Mouse (Mus musculus) macrophage (primary cell): ENCODE measurements around the gene Methig1. TPM values are rescaled to one million over a fixed set of nuclear protein-coding genes. Genes with fewer than 3 reads are reported as not detected.
"Not testable (repeated sequence)": the region's sequence is repeated elsewhere in the genome, so short reads cannot be mapped to it uniquely, and the experiment has no call there.

Experiments used
- H3K27ac ChIP-seq: fragments of 350-480 bp; formaldehyde crosslinking; 2 replicates; pipeline ENCODE4 v1.9.0; 2021
- H3K36me3 ChIP-seq: fragments of 350-480 bp; formaldehyde crosslinking; 2 replicates; pipeline ENCODE4 v1.9.0; 2021; ENCODE audit errors: inconsistent target
- H3K4me3 ChIP-seq: fragments of 350-480 bp; formaldehyde crosslinking; 2 replicates; pipeline ENCODE4 v1.9.0; 2021; ENCODE audit errors: inconsistent target
- H3K79me2 ChIP-seq: fragments of 350-480 bp; formaldehyde crosslinking; 2 replicates; pipeline ENCODE4 v1.9.0; 2021; ENCODE audit errors: inconsistent target
- WGBS: methylation state at CpG from one replicate; pipeline ENCODE4 v1.1.7; 2026; ENCODE audit warnings: inconsistent platforms; ENCODE audit not compliant: missing documents; 5-methylcytosine and 5-hydroxymethylcytosine counted together
- polyA plus RNA-seq: library from polyadenylated mRNA; stranded (reverse); fragments of 250-400 nt; gene quantifications from 3 replicates; pipeline ENCODE4 v1.2.4, GENCODE M21; 2018; ENCODE audit warnings: inconsistent platforms
- total RNA-seq, 78 experiments: library from RNA; depleted of rRNA; stranded (reverse); fragments of 250-400 nt; gene quantifications; 1 replicate in 9 of 78; 2 replicates in 24 of 78; 3 replicates in 43 of 78; 4 replicates in 2 of 78; pipeline ENCODE4 v1.2.4; 2018; ENCODE audit warnings: inconsistent platforms in 56 of 78

The Methig1 gene
- total RNA-seq (2018; cell fraction: chromatin; rRNA removed): not detected
- not detected for total RNA-seq (2018; cell fraction: cytosol; rRNA removed)
- total RNA-seq (2018; cell fraction: nucleus; rRNA removed): not detected
- polyA plus RNA-seq: not detected in 3 replicates

DNA sequence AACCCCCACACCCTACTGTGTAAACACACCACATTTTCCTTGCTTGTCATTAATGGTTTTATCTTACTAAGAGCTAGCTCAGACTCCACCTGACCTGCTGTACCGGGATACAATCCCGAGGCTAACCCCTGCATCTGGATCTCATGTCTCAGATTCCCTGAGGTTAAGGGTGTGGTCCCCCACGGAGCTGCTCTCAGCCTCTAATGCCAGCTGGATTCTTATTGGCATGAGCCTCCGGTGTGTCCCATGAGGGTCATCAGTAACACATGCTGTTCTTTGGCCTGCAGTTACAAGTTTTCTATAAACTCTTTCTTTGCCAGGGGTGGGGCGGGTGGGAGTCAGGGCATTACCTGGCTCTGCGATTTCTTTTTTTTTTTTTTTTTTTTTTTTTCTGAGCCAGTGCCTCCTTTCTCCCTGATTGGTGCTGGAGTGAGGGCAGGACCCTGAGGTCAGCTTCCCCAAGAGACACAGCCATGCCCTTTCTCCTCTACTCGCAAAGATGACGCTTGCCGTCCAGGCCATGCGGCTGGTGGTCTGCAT is at the start of gene Methig1, which contains the start of gene Mettl7a2:
Gene Methig1, plus strand, starts transcription at position 439 of the 540 bp plus-strand sequence.
Gene Mettl7a2, plus strand, starts transcription at position 490 of the 540 bp plus-strand sequence.
- 91% methylated on average over 9 of the region's 10 CpGs for WGBS
- Histone ChIP-seq H3K27ac (no peak within 1 kb of the TSS), H3K36me3 (no peaks in the 10 kb centered on the region), H3K4me3 (no peak within 1 kb of the TSS), H3K79me2 (no peaks in the 10 kb centered on the region)

DNA sequence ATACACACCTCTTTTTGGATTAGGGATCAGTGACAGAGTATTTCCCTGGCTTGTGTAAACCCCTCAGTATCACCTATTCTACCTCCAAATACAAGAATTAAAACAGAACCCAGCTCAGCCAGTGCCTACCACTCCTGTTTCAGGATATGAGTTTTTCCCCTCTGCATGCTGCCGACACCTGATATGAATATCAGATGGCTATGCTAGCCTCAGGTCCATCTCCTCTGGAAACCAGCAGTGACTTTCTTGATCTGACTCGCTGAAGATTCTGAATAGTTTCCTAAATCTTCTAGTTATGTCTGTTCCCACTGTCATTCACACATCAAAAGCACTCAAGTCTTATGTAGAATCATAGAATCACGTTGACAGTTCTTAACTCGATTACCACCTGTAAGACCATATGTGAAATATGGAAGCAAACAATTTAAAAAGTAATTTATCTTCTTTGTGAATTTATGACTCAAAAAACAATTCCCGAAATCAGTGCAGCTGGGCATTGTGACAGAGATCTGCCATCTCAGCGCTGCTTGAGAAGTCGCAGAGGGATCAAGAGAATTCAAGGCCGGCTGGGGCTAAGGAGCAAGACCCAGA is 49.4 kb upstream of the Methig1 start:
- WGBS: 11% methylated on average over 7 of the region's 8 CpGs
- Histone ChIP-seq H3K27ac (peak overlapping the region; percentile 87), H3K4me3 (peak overlapping the region; percentile 65), H3K79me2 (no peaks in the 10 kb centered on the region; the same call in 1 of the 2 replicates), H3K36me3 (no peaks in the 10 kb centered on the region)

DNA sequence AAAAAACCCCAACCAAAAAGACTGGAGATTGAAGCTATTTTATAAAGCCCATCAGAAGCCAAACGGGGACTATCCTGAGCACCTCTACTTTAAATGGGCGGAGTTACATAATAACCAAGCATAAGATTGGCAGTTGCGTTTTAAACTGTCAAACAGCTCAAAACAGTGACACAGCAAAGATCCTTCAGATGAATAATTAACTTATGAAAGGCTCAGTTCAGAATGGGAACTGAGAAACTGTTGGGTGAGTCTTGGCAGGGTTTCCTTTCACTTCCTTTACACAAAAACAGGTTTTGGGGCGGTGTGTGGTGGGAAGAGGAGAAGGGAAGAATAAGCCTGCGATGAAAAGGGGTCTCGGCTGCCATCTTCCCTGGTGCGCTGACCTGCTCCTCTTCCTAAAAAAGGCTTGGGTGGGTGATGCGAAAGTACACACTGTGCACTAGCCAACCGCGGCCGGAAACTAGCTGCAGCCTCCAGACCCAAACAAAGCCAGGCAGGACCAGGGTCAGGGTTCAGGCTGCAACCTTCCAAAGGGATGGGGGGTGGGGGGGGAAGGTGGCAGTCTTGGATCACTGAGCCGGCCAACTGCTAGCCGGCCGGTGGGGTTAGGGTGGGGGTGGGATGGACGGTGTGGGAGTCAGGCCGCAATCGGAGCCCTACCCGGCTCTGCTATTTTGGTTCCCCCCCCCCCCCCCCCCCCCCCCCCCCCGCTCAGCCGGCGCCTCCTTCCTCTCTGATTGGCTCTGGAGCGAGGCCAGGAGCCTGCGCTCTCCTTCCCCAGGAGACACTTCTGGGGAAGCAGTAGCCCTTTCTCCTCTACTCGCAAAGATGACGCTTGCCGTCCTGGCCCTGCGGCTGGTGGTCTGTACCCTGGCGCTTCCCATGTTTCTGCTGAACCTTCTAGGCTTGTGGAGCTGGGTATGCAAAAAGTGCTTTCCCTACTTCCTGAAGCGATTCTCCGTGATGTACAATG is 48.6 kb upstream of the Methig1 start, which contains the start of gene Mettl7a1:
Gene Mettl7a1, plus strand, starts transcription at position 122 of the 973 bp plus-strand sequence.
- 2% methylated on average over 20 of the region's 30 CpGs for WGBS
- H3K27ac ChIP-seq: peak within 1 kb of the TSS; percentile 87
- no peaks in the 10 kb centered on the region; the same call in 1 of the 2 replicates for H3K79me2 ChIP-seq
- no peaks in the 10 kb centered on the region for H3K36me3 ChIP-seq
- peak within 1 kb of the TSS; percentile 65 for H3K4me3 ChIP-seq

DNA sequence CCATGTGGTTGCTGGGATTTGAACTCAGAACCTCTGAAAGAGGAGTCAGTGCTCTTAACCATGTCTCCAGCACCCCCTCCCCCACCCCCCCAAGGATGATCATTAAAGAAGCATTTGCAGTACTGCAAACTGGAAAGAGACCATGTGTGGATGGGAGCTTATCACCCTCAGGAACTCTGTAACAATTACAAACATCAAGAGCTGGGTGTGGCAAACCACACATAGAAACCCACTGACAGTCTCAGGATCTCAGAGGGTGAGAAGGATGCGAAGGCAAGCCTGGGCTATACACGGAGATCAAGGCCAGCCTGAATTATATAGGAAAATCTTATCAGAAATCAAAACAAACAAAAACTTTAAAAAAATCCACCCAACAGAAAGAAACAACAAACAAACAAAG is 46.7 kb upstream of the Methig1 start:
- Histone ChIP-seq H3K79me2 (no peaks in the 10 kb centered on the region; the same call in 1 of the 2 replicates), H3K27ac (no peak overlapping the region), H3K36me3 (no peaks in the 10 kb centered on the region), H3K4me3 (no peak overlapping the region)
- 62% methylated on average over 2 of the region's 2 CpGs for WGBS

DNA sequence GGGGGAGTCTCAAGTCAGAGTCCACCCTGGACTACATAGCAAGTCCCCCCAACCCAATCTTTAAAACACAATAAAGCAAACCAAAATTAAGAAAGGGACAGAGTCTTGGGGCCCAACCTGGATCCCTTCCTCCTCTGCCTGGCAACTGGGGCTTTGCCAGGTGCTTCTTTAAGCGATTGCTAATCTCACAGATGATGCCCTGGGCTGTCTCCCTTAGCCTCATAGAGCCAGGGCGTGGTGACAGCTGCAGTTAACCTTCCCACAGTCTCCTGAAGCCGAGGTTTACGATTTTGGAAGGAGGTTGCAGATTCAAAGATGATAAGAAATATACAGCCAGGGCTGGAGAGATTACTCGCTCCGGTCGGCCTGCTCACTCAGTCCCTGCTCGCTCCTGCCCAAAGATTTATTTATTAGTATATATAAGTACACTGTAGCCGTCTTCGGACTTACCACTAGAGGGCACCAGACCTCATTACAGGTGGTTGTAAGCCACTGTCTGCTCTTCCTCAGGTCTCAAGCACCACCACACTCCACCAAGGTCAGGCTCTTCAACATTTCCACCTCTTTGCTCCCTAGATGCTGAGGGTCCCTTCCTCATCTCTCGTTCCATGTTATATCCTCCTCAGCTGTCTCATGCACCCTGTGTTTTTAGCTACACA is 45.4 kb upstream of the Methig1 start:
- not testable (repeated sequence) for H3K36me3 ChIP-seq, H3K79me2 ChIP-seq, H3K27ac ChIP-seq, H3K4me3 ChIP-seq
- WGBS: 19% methylated on average over 3 of the region's 11 CpGs

DNA sequence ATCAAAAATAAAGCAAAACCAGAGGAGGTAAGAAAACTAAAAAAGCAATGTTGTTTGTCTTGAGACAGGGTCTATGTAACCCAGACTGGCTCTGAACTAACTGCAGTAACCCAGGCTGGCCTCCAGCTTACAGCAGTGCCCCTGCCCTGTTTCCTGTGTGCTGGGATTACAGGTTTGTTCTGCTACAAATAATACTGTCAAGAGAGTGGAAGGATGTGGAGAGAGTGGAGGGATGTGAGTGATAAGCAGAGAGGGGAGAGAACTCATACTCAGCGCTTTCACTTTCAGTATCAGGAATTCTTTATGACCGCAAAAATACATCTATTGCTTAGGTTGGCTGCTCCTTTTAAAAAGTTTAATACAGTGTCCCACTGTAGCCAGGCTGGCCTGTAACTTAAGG is 40.6 kb upstream of the Methig1 start:
- H3K27ac ChIP-seq: no peak overlapping the region

DNA sequence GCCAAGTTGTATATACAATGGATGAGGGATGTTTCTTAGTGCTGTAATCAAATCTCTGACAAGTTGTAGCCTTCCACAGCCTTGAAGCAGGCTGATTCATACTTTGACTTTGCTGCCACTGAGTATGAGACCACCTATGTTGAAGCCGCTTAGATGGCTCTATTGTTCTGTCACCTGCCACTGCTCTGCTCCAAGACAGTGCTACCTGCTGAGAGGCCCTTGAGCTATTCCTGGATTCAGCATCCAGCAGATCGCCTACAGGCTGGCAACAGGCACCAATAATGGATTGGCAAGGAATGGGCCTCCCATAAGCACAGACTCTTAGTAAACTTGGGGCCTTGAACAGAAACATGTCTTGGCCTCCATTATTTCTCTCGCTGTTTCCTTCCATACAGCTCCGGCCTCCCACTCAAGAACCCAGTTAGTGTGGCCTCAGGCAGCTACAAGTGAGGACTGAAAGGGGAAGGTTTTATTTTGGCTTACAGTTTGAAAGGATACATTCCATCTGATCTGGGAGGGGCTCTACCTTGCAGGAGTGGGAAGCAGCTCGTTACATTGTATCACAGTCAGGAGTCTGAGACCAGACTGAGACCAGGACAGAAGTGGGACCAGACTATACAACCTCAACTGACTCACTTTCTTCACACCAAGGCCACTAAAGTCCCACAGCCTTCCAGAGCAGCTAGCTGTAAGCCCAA is 38.4 kb upstream of the Methig1 start:
- 92% methylated on average over 5 of the region's 5 CpGs for WGBS
- Histone ChIP-seq H3K79me2 (no peaks in the 10 kb centered on the region), H3K4me3 (no peak overlapping the region), H3K27ac (no peak overlapping the region), H3K36me3 (no peaks in the 10 kb centered on the region)

More for the DNA sequence above, 40.6 kb upstream of the Methig1 start:
- Histone ChIP-seq H3K36me3 (no peaks in the 10 kb centered on the region), H3K4me3 (no peak overlapping the region), H3K79me2 (no peaks in the 10 kb centered on the region)
- WGBS: 6% methylated on average over 2 of the region's 2 CpGs

DNA sequence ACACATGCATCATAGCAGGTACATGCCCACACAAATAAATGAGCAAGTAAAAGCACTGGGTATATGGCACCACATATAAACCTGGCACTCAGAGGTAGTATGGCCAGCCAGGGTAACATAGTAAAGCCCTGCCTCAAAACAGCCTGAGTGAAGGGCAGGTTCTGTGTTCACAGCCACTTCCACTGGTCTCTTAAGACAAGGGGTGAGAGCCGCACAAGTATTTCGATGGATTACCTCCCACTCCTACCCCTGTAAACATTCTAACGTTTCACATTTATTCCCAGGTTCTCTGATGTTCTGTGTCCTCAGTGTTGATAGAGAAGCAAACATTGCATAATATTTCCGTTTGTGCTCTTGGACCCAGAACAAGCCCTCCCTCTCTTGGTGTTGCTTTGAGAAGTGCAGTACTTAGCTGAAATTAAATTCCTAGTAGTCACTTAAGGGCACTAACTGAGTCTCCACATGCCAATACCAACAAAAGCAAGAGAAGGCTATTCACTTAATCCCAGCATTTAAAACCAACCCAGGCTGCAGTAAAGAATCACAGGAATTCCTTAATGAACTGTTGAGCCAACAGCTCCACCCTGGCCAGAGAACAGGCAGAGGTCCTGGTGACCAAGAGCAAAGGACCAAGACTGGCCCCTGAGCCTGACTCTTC is 34.8 kb upstream of the Methig1 start:
- not testable (repeated sequence) for H3K27ac ChIP-seq, H3K4me3 ChIP-seq, H3K79me2 ChIP-seq, H3K36me3 ChIP-seq
- WGBS: 13% methylated on average over 4 of the region's 4 CpGs

DNA sequence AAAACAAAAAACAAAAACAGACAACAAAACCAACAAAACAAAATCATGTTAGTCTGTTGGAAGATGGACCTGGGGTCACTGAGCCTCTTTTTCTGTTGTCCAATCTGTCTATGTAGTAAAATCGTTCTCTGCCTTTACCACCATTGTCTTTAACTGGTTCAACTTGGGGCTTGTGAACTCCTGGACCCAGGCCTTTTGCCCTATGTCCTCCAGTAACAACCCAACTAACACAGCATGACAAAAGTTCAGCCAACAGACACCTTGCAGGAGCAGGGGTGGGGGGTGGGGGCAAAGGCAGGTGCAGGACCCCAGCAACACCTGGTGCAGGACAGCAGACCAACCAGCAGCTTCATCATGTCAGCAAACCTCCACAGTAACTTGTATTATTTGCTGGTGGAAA is 33.1 kb upstream of the Methig1 start:
- 0 out of 2 replicates have a peak overlapping the region, but pooled peaks have one; percentile 7 for H3K27ac ChIP-seq
- H3K4me3 ChIP-seq: no peak overlapping the region
- no peaks in the 10 kb centered on the region for H3K36me3 ChIP-seq
- H3K79me2 ChIP-seq: no peaks in the 10 kb centered on the region
- WGBS: 100% methylated on average over 1 of the region's 1 CpGs

DNA sequence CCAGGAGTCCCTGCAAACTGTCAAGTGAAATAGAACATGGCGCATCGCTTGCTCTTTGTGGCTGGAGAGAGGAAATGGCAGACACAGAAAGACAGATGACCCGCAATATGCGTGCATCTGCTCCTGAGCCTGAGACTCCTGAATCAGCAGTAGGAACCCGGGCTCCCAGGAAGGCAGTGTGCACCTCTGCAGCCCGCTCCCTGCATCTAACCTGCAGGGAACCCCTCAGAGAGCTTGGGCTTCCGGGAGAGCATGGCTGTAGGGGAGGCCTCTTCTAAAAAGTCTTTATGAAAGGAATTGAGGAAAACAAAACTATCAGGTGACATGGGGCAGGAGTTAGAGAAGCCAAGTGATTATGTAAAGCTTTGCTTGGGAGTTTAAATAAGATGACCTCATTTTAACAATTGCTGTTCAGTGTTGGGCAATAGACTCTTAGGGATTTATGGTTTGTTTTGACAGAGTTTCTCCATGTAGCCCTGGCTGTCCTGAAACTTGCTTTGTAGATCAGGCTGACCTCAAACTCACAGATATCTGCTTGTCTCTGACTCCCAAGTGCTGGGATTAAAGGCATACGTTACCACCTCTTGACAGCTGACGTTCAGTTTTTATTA is 32.5 kb upstream of the Methig1 start:
- 0 out of 2 replicates have a peak overlapping the region, but pooled peaks have one; percentile 7 for H3K27ac ChIP-seq
- H3K79me2 ChIP-seq: no peaks in the 10 kb centered on the region
- H3K4me3 ChIP-seq: no peak overlapping the region
- H3K36me3 ChIP-seq: no peaks in the 10 kb centered on the region
- 61% methylated on average over 9 of the region's 9 CpGs for WGBS

DNA sequence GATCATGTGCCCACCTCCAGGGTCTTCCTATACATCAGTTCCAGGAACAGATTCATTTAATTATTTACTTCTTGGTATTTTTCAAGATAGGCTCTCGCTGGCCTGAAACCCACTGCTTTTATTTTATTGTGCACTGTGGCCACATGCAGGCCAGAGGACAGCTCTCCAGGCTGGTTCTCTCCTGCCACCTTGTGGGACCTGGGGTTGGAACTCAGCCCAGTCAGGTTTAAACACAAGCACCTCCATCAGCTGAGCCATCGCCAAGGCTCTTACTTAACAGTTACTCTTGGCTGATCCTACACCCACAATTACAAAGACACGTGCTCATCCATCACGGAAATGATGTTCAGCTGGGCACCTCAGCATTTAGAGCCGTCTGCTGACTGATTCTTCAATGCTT is 31.8 kb upstream of the Methig1 start:
- H3K36me3 ChIP-seq: no peaks in the 10 kb centered on the region
- no peaks in the 10 kb centered on the region for H3K79me2 ChIP-seq
- WGBS: 61% methylated on average over 5 of the region's 5 CpGs
- no peak overlapping the region for H3K4me3 ChIP-seq
- no peak overlapping the region for H3K27ac ChIP-seq

DNA sequence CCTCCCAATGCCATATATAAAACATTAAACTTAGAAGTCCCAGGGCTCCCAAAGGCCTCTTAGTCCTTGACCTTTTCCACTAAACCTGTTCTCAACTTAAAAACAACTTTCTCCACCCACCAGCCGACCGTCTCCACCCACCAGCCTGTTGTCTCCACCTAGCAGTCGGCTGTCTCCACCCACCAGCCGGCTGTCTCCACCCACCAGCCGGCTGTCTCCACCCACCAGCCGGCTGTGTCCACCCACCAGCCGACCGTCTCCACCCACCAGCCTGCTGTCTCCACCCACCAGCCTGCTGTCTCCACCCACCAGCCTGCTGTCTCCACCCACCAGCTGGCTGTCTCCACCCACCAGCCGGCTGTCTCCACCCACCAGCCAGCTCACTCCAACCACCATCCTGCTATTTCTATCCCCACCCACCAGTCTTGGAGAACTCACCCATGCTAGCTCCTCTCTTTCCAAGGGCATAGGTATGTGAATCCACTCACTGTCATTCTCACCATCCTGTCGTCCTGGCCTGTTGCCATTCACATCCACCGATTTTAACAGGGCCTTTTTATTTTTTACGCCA is 28.8 kb upstream of the Methig1 start:
- no peaks in the 10 kb centered on the region for H3K79me2 ChIP-seq
- WGBS: 89% methylated on average over 11 of the region's 12 CpGs
- no peak overlapping the region for H3K27ac ChIP-seq
- no peaks in the 10 kb centered on the region for H3K36me3 ChIP-seq
- no peak overlapping the region for H3K4me3 ChIP-seq

DNA sequence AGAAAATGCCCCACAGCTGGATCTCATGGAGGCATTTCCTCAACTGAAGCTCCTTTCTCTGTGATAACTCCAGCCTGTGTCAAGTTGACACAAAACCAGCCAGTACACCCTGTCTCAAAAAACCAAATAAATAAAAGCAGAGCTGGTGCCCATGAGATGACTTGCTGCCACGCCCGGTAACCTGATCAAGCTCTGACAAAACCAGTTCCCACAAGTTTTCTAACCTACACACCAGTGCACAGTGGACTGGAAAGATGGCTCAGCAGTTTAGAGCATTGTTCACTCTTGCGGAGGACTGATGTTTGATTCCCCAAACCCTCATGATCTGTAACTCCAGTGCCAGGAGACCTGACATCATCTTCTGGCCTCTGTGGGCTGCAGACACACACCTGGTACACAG is 27.7 kb upstream of the Methig1 start:
- WGBS: 100% methylated on average over 3 of the region's 3 CpGs
- no peaks in the 10 kb centered on the region for H3K36me3 ChIP-seq
- H3K4me3 ChIP-seq: no peak overlapping the region
- H3K27ac ChIP-seq: no peak overlapping the region
- H3K79me2 ChIP-seq: no peaks in the 10 kb centered on the region
